Mouse (Mus musculus) heart, postnatal 0 days (tissue): Measurements from ENCODE around the gene Klf11. TPM values are rescaled to one million over a fixed set of nuclear protein-coding genes. Genes with fewer than 3 reads are reported as not detected.

Experiments
- ATAC-seq: fragments of 200-750 bp; cut with Nextera tagmentation; 2 replicates; pipeline ENCODE4 v1.8.0; 2017; ENCODE audit warnings: low read depth, moderate number of reproducible peaks, moderate library complexity; ENCODE audit not compliant: insufficient read depth
- DNase-seq: peaks from one replicate; pipeline ENCODE4 v3.0.0-alpha.2; 2016; ENCODE audit warnings: low spot score
- H3K27ac ChIP-seq: fragments of 300-500 bp; sonication (generic); 2 replicates; pipeline ENCODE4 v1.5.1; 2014; ENCODE audit warnings: low read depth, mild to moderate bottlenecking
- H3K27me3 ChIP-seq: fragments of 300-500 bp; sonication (generic); 2 replicates; pipeline ENCODE4 v1.6.1; 2014; ENCODE audit warnings: low read length, mixed read lengths; ENCODE audit not compliant: control insufficient read depth, insufficient read depth
- H3K36me3 ChIP-seq: fragments of 300-500 bp; sonication (generic); replicated peaks from 2 replicates; pipeline ENCODE4 v1.6.1; 2014; ENCODE audit warnings: low read length, mixed read lengths; ENCODE audit not compliant: control insufficient read depth, insufficient read depth
- H3K4me1 ChIP-seq: fragments of 300-500 bp; sonication (generic); 2 replicates; pipeline ENCODE4 v1.6.1; 2014; ENCODE audit warnings: antibody characterized with exemption; ENCODE audit not compliant: control insufficient read depth, insufficient read depth
- H3K4me2 ChIP-seq: fragments of 300-500 bp; sonication (generic); 2 replicates; pipeline ENCODE4 v1.6.1; 2014; ENCODE audit warnings: low read depth, mild to moderate bottlenecking, low read length, moderate library complexity
- H3K4me3 ChIP-seq: fragments of 300-500 bp; sonication (generic); 2 replicates; pipeline ENCODE4 v1.5.1; 2014; ENCODE audit warnings: low read depth, low read length
- H3K9ac ChIP-seq: fragments of 300-500 bp; sonication (generic); replicated peaks from 2 replicates; pipeline ENCODE4 v1.6.1; 2014; ENCODE audit warnings: low read depth, low read length, mixed read lengths
- H3K9me3 ChIP-seq: fragments of 300-500 bp; sonication (generic); replicated peaks from 2 replicates; pipeline ENCODE4 v1.6.1; 2016; ENCODE audit warnings: low read length; ENCODE audit not compliant: control insufficient read depth
- CTCF ChIP-seq: IDR thresholded peaks from 2 replicates; pipeline ENCODE4 v1.5.1; 2016; ENCODE audit warnings: antibody characterized with exemption, control low read depth, low read depth
- EP300 ChIP-seq: IDR thresholded peaks from 2 replicates; pipeline ENCODE4 v1.6.1; 2016; ENCODE audit warnings: antibody characterized with exemption, low read depth
- WGBS: fragments of 180-500 bp; shearing (Covaris S2); extraction: QIAGEN DNeasy Blood & Tissue Kit; methylation state at CpG from one replicate; pipeline ENCODE4 v1.1.7; 2014; 5-methylcytosine and 5-hydroxymethylcytosine counted together
- polyA plus RNA-seq: library from polyadenylated mRNA; unstranded; fragments of >200 nt; fragmentation: Nextera tagmentation; extraction: Ambion mirVana; gene quantifications from 2 replicates; pipeline ENCODE4 v1.2.1, GENCODE M21; 2015
- total RNA-seq: library from RNA; depleted of rRNA; stranded (reverse); fragments of >200 nt; gene quantifications from 2 replicates; pipeline ENCODE4 v1.2.3, GENCODE M21; 2014; ENCODE audit warnings: low replicate concordance; rRNA removed

Gene Klf11
- total and polyA plus RNA-seq, 2 experiments from 2014 or later = 16.5 to 45.5 TPM

DNA sequence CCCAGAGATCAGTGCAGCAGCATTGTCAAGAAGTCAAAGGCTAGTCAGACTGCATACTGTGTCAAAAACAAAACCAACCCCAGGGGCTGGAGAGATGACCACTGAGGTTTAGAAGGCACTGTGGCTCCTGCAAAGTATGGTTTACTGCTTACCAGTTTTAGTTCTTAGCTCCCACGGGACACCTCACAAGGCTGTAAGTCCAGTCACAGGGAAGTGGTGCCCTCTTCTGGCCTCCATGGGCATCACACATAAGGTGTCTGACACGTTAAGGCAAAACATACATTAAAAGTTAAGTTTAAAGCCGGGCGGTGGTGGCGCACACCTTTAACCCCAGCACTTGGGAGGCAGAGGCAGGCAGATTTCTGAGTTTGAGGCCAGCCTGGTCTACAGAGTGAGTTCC, 59.6 kb downstream of the Klf11 start:
- TF ChIP-seq EP300 = no peak
- peak; percentile 57 for TF ChIP-seq CTCF
- WGBS = 60% methylated on average over 5 of the region's 5 CpGs
- Histone ChIP-seq H3K9me3 (no peaks in the 10 kb centered on the region), H3K4me1 (peaks cover 21% of the 10 kb centered on the region), H3K9ac (no peak overlapping the region), H3K27ac (peak overlapping the region; percentile 71), H3K36me3 (peaks cover 12% of the 10 kb centered on the region), H3K4me3 (no peak overlapping the region), H3K27me3 (no peaks in the 10 kb centered on the region), H3K4me2 (peak overlapping the region; percentile 21; the same call in 1 of the 2 replicates)
- DNase-seq (no peak), ATAC-seq (no peak)

Other genes with a start within 250 kb of the Klf11 start
- 5.6 and 9.6 TPM in 2 replicates for gene Taf1b, start 152.9 kb upstream of the Klf11 start, total RNA-seq
- 15.8 TPM in 2 replicates for gene Taf1b, start 152.9 kb upstream of the Klf11 start, polyA plus RNA-seq
- 0.73 and 0.88 TPM in 2 replicates for gene Grhl1, start 79.0 kb upstream of the Klf11 start, total RNA-seq
- gene Grhl1, start 79.0 kb upstream of the Klf11 start, polyA plus RNA-seq = 0.40 and 0.55 TPM in 2 replicates
- 2.5 and 3.8 TPM in 2 replicates for gene Cys1, start 30.5 kb downstream of the Klf11 start, total RNA-seq
- gene Cys1, start 30.5 kb downstream of the Klf11 start, polyA plus RNA-seq = 0.85 and 0.89 TPM in 2 replicates
- 76.8 and 78.0 TPM in 2 replicates for gene Rrm2, start 57.0 kb downstream of the Klf11 start, total RNA-seq
- 81.8 and 90.3 TPM in 2 replicates for gene Rrm2, start 57.0 kb downstream of the Klf11 start, polyA plus RNA-seq
- gene Mboat2, start 179.6 kb downstream of the Klf11 start, total RNA-seq = 24.3 and 34.4 TPM in 2 replicates
- 23.8 and 24.8 TPM in 2 replicates for gene Mboat2, start 179.6 kb downstream of the Klf11 start, polyA plus RNA-seq